Mouse (Mus musculus) neural tube, embryonic 12.5 days (tissue): ENCODE data around the gene Timm44. TPM values are rescaled to one million over a fixed set of nuclear protein-coding genes. Genes with fewer than 3 reads are reported as not detected.

Source experiments
- ATAC-seq: fragments of 200-750 bp; cut with Nextera tagmentation; 2 replicates; pipeline ENCODE4 v1.8.0; 2017; ENCODE audit warnings: low read depth, mild to moderate bottlenecking, moderate TSS enrichment, moderate library complexity; ENCODE audit not compliant: low FRiP score
- H3K27ac ChIP-seq: fragments of 300-500 bp; sonication (generic); 2 replicates; pipeline ENCODE4 v1.5.1; 2016
- H3K27me3 ChIP-seq: fragments of 300-500 bp; sonication (generic); replicated peaks from 2 replicates; pipeline ENCODE4 v1.6.1; 2016; ENCODE audit warnings: mild to moderate bottlenecking
- H3K36me3 ChIP-seq: fragments of 300-500 bp; sonication (generic); 2 replicates; pipeline ENCODE4 v1.6.1; 2016; ENCODE audit warnings: mild to moderate bottlenecking
- H3K4me1 ChIP-seq: fragments of 300-500 bp; sonication (generic); 2 replicates; pipeline ENCODE4 v1.6.1; 2016
- H3K4me2 ChIP-seq: fragments of 300-500 bp; sonication (generic); replicated peaks from 2 replicates; pipeline ENCODE4 v1.6.1; 2016; ENCODE audit warnings: mild to moderate bottlenecking
- H3K4me3 ChIP-seq: fragments of 300-500 bp; sonication (generic); 2 replicates; pipeline ENCODE4 v1.5.1; 2016
- H3K9ac ChIP-seq: fragments of 300-500 bp; sonication (generic); 2 replicates; pipeline ENCODE4 v1.6.1; 2016; ENCODE audit warnings: mild to moderate bottlenecking
- H3K9me3 ChIP-seq: fragments of 300-500 bp; sonication (generic); 2 replicates; pipeline ENCODE4 v1.6.1; 2016; ENCODE audit warnings: mild to moderate bottlenecking
- WGBS: fragments of 180-500 bp; shearing (Covaris S2); methylation state at CpG from one replicate; pipeline ENCODE4 v1.1.7; 2016; 5-methylcytosine and 5-hydroxymethylcytosine counted together
- polyA plus RNA-seq: library from polyadenylated mRNA; unstranded; fragments of >200 nt; fragmentation: Nextera tagmentation; extraction: Ambion mirVana; gene quantifications from 2 replicates; pipeline ENCODE4 v1.2.1, GENCODE M21; 2016

Timm44 gene
- polyA plus RNA-seq, 1 experiment from 2014 or later, result 53.2 TPM

DNA sequence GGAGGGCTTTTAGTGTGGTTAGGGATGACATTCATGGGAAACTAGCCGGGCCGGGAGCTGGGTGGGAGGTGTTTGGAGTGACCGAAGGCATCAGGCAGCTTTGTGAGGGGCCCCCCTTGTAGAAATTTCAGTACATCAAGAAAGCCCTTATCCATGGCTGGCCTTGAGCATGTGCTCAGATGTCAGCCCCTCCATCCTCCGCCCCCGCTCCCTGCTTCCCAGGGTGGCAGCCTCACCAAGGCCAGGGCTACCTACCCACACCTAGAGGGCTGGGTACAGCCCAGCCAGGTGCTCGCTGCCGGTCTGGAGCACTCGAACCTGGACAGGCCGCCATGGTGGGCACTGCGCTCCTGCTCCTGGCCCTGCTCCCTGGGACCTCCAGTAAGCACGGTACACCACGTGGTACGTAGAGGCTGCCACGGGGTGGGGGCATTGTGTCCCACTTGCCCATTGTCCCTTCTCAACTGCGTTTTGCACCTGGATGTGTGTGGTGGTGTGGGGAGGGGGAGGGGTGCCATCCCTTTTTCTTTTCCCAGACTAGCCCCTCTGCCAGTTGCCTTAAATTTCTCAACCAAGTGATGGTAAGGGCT is 27.7 kb downstream of the Timm44 start, which contains the start of gene Tgfbr3l:
TSS of gene Tgfbr3l (plus strand) at position 264 of the 590 bp plus-strand sequence.
- Histone ChIP-seq H3K36me3 (peaks cover 66% of the 10 kb centered on the region), H3K9me3 (no peaks in the 10 kb centered on the region), H3K4me3 (no peak within 1 kb of the TSS), H3K27me3 (peaks cover 9% of the 10 kb centered on the region; the same call in 1 of the 2 replicates), H3K4me1 (0 out of 2 replicates have a peak, but pooled peaks cover 5% of the 10 kb centered on the region), H3K27ac (no peak within 1 kb of the TSS), H3K9ac (0 out of 2 replicates have a peak within 1 kb of the TSS, but pooled peaks have one; percentile 2), H3K4me2 (no peak within 1 kb of the TSS)
- 82% methylated on average over 15 of the region's 15 CpGs for WGBS
- no peak for ATAC-seq

- Histone ChIP-seq H3K4me2 (no peak overlapping the region), H3K4me3 (no peak overlapping the region), H3K27ac (no peak overlapping the region), H3K27me3 (peaks cover 9% of the 10 kb centered on the region; the same call in 1 of the 2 replicates), H3K9me3 (no peaks in the 10 kb centered on the region), H3K36me3 (peaks cover 73% of the 10 kb centered on the region), H3K9ac (no peak overlapping the region), H3K4me1 (0 out of 2 replicates have a peak, but pooled peaks cover 5% of the 10 kb centered on the region)
- 92% methylated on average over 8 of the region's 8 CpGs for WGBS
- no peak for ATAC-seq
These were observed 28.5 kb downstream of the Timm44 start for GRCm38 (mm10) chr8:4247241-4247640.

DNA sequence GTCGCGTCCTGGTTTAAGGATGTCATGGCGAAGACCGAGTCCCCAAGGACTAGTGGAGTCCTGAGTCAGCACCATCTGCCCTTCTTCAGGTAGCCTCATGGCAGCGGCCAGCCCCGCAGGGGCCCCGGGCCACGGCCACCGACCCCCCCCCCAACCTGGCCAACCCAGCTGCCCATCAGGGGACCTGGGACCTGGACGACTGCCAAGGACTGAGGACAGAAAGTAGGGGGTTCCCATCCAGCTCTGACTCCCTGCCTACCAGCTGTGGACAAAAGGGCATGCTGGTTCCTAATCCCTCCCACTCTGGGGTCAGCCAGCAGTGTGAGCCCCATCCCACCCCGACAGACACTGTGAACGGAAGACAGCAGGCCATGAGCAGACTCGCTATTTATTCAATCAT is 30.0 kb downstream of the Timm44 start:
- peaks cover 9% of the 10 kb centered on the region; the same call in 1 of the 2 replicates for H3K27me3 ChIP-seq
- no peak overlapping the region for H3K9ac ChIP-seq
- no peaks in the 10 kb centered on the region for H3K9me3 ChIP-seq
- H3K4me2 ChIP-seq, result no peak overlapping the region
- H3K4me3 ChIP-seq, result no peak overlapping the region
- peaks cover 80% of the 10 kb centered on the region for H3K36me3 ChIP-seq
- H3K4me1 ChIP-seq, result peaks cover 5% of the 10 kb centered on the region; the same call in 1 of the 2 replicates
- H3K27ac ChIP-seq, result no peak overlapping the region
- ATAC-seq, result no peak
- 86% methylated on average over 13 of the region's 13 CpGs for WGBS

DNA sequence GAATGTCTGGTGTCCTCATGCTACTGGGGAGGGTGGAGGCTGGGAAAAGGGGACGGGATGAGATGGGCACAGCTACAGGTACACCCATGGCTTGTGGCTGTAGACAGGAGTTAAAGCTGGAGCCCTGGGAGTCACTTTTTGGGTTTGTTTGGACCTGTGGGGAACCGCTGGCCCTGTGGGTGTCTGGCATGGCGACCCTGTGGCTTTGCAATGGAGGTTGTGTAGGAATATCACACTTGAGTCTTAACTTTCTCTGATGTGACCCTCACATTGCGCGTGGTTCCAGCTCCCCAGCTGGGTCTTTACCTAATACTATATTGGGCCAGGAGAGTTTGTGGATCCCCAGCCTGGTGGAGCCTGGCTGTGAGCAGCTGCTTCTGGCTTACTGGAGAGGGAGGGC is 30.7 kb downstream of the Timm44 start:
- Histone ChIP-seq H3K27ac (no peak overlapping the region), H3K27me3 (peaks cover 9% of the 10 kb centered on the region; the same call in 1 of the 2 replicates), H3K9me3 (no peaks in the 10 kb centered on the region), H3K9ac (no peak overlapping the region), H3K4me3 (no peak overlapping the region), H3K4me1 (peaks cover 9% of the 10 kb centered on the region), H3K4me2 (no peak overlapping the region), H3K36me3 (peaks cover 79% of the 10 kb centered on the region)
- ATAC-seq, result no peak
- 92% methylated on average over 5 of the region's 5 CpGs for WGBS

- Histone ChIP-seq H3K4me2 (peak overlapping the region; percentile 92), H3K27ac (peak overlapping the region; percentile 68; the same call in 1 of the 2 replicates), H3K4me3 (peak overlapping the region; percentile 80), H3K9ac (peak overlapping the region; percentile 73), H3K36me3 (peaks cover 28% of the 10 kb centered on the region), H3K9me3 (no peaks in the 10 kb centered on the region), H3K27me3 (0 out of 2 replicates have a peak, but pooled peaks cover 4% of the 10 kb centered on the region), H3K4me1 (peaks cover 19% of the 10 kb centered on the region)
- WGBS, result 15% methylated on average over 19 of the region's 19 CpGs
- ATAC-seq, result peak; percentile 39
These were observed 36.4 kb downstream of the Timm44 start for GRCm38 (mm10) chr8:4239193-4239890.

GRCm38 (mm10) chr8:4238434-4239192 is 37.1 kb downstream of the Timm44 start, which contains the start of the genes Map2k7 and Gm49320:
TSS of gene Map2k7 (plus strand) at chr8:4238740.
TSS of gene Gm49320 (plus strand) at chr8:4238865.
- H3K36me3 ChIP-seq, result peaks cover 21% of the 10 kb centered on the region
- peak within 1 kb of the TSS; percentile 73 for H3K9ac ChIP-seq
- H3K9me3 ChIP-seq, result no peaks in the 10 kb centered on the region
- H3K27me3 ChIP-seq, result 0 out of 2 replicates have a peak, but pooled peaks cover 4% of the 10 kb centered on the region
- peak within 1 kb of the TSS; percentile 92 for H3K4me2 ChIP-seq
- ATAC-seq, result peak; percentile 94
- peak within 1 kb of the TSS; percentile 76 for H3K27ac ChIP-seq
- H3K4me1 ChIP-seq, result peaks cover 19% of the 10 kb centered on the region
- H3K4me3 ChIP-seq, result peak within 1 kb of the TSS; percentile 80
- under 1% methylated on average over 60 of the region's 71 CpGs for WGBS

GRCm38 (mm10) chr8:4237814-4238433 is 37.8 kb downstream of the Timm44 start:
- 20% methylated on average over 15 of the region's 15 CpGs for WGBS
- H3K27me3 ChIP-seq, result 0 out of 2 replicates have a peak, but pooled peaks cover 4% of the 10 kb centered on the region
- peaks cover 14% of the 10 kb centered on the region for H3K36me3 ChIP-seq
- H3K4me2 ChIP-seq, result peak overlapping the region; percentile 92
- H3K9ac ChIP-seq, result peak overlapping the region; percentile 58
- peaks cover 19% of the 10 kb centered on the region for H3K4me1 ChIP-seq
- H3K9me3 ChIP-seq, result no peaks in the 10 kb centered on the region
- H3K4me3 ChIP-seq, result peak overlapping the region; percentile 80
- peak; percentile 36; the same call in 1 of the 2 replicates for ATAC-seq
- H3K27ac ChIP-seq, result peak overlapping the region; percentile 76

DNA sequence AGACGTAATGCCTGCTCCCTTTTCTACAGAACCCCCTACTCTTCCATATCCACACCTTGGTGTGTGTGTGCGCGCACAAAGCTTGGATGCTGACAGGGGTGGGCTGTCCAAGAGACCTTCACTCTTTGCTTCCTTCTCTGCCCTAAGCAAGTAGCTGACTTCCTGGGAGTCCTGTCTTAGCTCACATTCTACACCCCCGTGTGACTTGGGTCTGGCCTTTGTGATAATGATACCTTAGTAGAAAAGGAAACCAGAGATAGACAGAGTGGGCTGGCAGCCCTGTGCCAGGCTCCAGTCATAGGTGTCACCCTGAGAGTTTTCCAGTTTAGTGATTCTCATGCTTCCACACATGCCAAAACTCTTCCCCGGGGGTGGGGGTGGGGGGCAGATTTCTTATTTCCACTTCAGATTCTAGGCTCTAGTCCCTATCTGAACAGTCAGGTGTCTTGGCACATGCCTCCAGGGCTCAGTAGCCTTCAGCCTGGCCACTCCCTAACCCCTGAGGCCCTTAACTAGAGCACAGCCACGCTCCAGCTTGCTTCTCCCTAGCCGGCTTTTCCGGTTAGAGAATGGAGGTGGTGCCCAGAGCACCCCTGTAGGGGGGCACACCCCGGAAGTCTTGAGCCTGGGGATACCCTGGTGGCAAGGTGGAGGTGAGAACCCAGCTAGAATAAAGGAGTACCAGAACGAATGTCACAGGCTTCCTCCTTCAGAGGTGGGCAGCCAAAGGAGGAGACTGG is 44.9 kb downstream of the Timm44 start:
- H3K9ac ChIP-seq, result no peak overlapping the region
- ATAC-seq, result no peak
- H3K4me1 ChIP-seq, result peaks cover 6% of the 10 kb centered on the region
- no peaks in the 10 kb centered on the region for H3K9me3 ChIP-seq
- H3K36me3 ChIP-seq, result no peaks in the 10 kb centered on the region
- peaks cover 25% of the 10 kb centered on the region for H3K27me3 ChIP-seq
- no peak overlapping the region for H3K27ac ChIP-seq
- H3K4me2 ChIP-seq, result no peak overlapping the region
- WGBS, result 62% methylated on average over 10 of the region's 10 CpGs
- no peak overlapping the region for H3K4me3 ChIP-seq

- no peak for ATAC-seq
- peaks cover 6% of the 10 kb centered on the region for H3K4me1 ChIP-seq
- H3K4me3 ChIP-seq, result no peak overlapping the region
- no peak overlapping the region for H3K9ac ChIP-seq
- no peaks in the 10 kb centered on the region for H3K36me3 ChIP-seq
- H3K9me3 ChIP-seq, result no peaks in the 10 kb centered on the region
- WGBS, result 76% methylated on average over 5 of the region's 5 CpGs
- no peak overlapping the region for H3K4me2 ChIP-seq
- H3K27me3 ChIP-seq, result peaks cover 25% of the 10 kb centered on the region
- no peak overlapping the region for H3K27ac ChIP-seq
These were observed 45.9 kb downstream of the Timm44 start for GRCm38 (mm10) chr8:4229784-4230183.

DNA sequence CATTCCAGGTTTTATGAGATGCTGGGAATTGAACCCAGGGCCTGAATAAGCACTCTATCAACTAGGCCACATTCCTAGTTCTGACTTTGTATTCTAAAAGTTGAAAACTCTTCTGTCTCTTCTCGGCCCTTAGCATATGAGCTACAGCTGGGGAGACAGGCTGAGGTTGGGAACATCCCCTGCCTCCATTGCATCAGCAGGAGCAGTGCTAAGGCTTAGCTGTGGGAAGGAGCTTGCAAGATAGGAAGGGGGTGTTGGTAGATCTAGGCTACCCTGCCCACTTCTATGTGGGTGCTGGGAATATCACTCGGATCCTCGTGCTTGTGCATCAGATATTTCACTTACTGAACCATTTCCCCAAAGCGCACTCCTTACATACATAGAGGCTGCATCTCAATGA is 47.8 kb downstream of the Timm44 start:
- H3K27ac ChIP-seq, result no peak overlapping the region
- peaks cover 6% of the 10 kb centered on the region for H3K4me1 ChIP-seq
- H3K4me3 ChIP-seq, result no peak overlapping the region
- peaks cover 25% of the 10 kb centered on the region for H3K27me3 ChIP-seq
- ATAC-seq, result no peak
- no peak overlapping the region for H3K9ac ChIP-seq
- H3K9me3 ChIP-seq, result no peaks in the 10 kb centered on the region
- H3K36me3 ChIP-seq, result no peaks in the 10 kb centered on the region
- no peak overlapping the region for H3K4me2 ChIP-seq
- WGBS, result 91% methylated on average over 4 of the region's 4 CpGs

GRCm38 (mm10) chr8:4226739-4227347 is 48.9 kb downstream of the Timm44 start, which contains the start of gene Lrrc8e:
TSS of gene Lrrc8e (plus strand) at chr8:4226827.
- Histone ChIP-seq H3K4me2 (peak within 1 kb of the TSS; percentile 51), H3K27me3 (peaks cover 25% of the 10 kb centered on the region), H3K4me3 (0 out of 2 replicates have a peak within 1 kb of the TSS, but pooled peaks have one; percentile 7), H3K9me3 (no peaks in the 10 kb centered on the region), H3K4me1 (peaks cover 6% of the 10 kb centered on the region), H3K9ac (no peak within 1 kb of the TSS), H3K36me3 (no peaks in the 10 kb centered on the region), H3K27ac (no peak within 1 kb of the TSS)
- 6% methylated on average over 33 of the region's 33 CpGs for WGBS
- no peak for ATAC-seq
